Mouse (Mus musculus): ENCODE data around the gene Usp39. TPM values are rescaled to one million over a fixed set of nuclear protein-coding genes. Genes with fewer than 3 reads are reported as not detected.

Gene Usp39
- total RNA-seq, 2 experiments from 2014 or later = 72.5 to 121 TPM

- ATAC-seq (replicated peaks; ENCODE audit: low FRiP score, low TSS enrichment, poor library complexity, severe bottlenecking) = 0 out of 2 replicates have a peak, but pooled peaks have one; percentile 19
Observed at GRCm38 (mm10) chr6:72374206-72374605, 29.2 kb upstream of the Usp39 start.

- no peak for ATAC-seq (replicated peaks; ENCODE audit: low FRiP score, low TSS enrichment, poor library complexity, severe bottlenecking)
Observed at GRCm38 (mm10) chr6:72373184-72373583, 28.2 kb upstream of the Usp39 start.

- no peak for ATAC-seq (replicated peaks; ENCODE audit: low FRiP score, low TSS enrichment, poor library complexity, severe bottlenecking)
Observed at GRCm38 (mm10) chr6:72371571-72371970, 26.6 kb upstream of the Usp39 start.

- no peak for ATAC-seq (replicated peaks; ENCODE audit: low FRiP score, low TSS enrichment, poor library complexity, severe bottlenecking)
Observed at GRCm38 (mm10) chr6:72371147-72371546, 26.2 kb upstream of the Usp39 start.

GRCm38 (mm10) chr6:72370091-72370490 is 25.1 kb upstream of the Usp39 start:
- ATAC-seq (replicated peaks; ENCODE audit: low FRiP score, low TSS enrichment, poor library complexity, severe bottlenecking) = no peak

- ATAC-seq (replicated peaks; ENCODE audit: low FRiP score, low TSS enrichment, poor library complexity, severe bottlenecking) = peak; percentile 54
Observed at GRCm38 (mm10) chr6:72369557-72369956, 24.6 kb upstream of the Usp39 start.

GRCm38 (mm10) chr6:72367460-72367974 is 22.5 kb upstream of the Usp39 start:
- ATAC-seq (replicated peaks; ENCODE audit: low FRiP score, low TSS enrichment, poor library complexity, severe bottlenecking) = no peak

- ATAC-seq (replicated peaks; ENCODE audit: low FRiP score, low TSS enrichment, poor library complexity, severe bottlenecking) = no peak
Observed at GRCm38 (mm10) chr6:72366844-72367443, 22.0 kb upstream of the Usp39 start, which contains the start of gene Rnf181. Gene Rnf181 (minus strand): TSS chr6:72366956.

- no peak for ATAC-seq (replicated peaks; ENCODE audit: low FRiP score, low TSS enrichment, poor library complexity, severe bottlenecking)
Observed at GRCm38 (mm10) chr6:72366304-72366703, 21.3 kb upstream of the Usp39 start.

GRCm38 (mm10) chr6:72364985-72365384 is 20.0 kb upstream of the Usp39 start:
- no peak for ATAC-seq (replicated peaks; ENCODE audit: low FRiP score, low TSS enrichment, poor library complexity, severe bottlenecking)

GRCm38 (mm10) chr6:72364009-72364408 is 19.0 kb upstream of the Usp39 start:
- ATAC-seq (replicated peaks; ENCODE audit: low FRiP score, low TSS enrichment, poor library complexity, severe bottlenecking) = no peak

GRCm38 (mm10) chr6:72362132-72363028 is 17.4 kb upstream of the Usp39 start:
- peak; percentile 89 for ATAC-seq (replicated peaks; ENCODE audit: low FRiP score, low TSS enrichment, poor library complexity, severe bottlenecking)

- peak; percentile 45 for ATAC-seq (replicated peaks; ENCODE audit: low FRiP score, low TSS enrichment, poor library complexity, severe bottlenecking)
Observed at GRCm38 (mm10) chr6:72361121-72361551, 16.2 kb upstream of the Usp39 start.

- ATAC-seq (replicated peaks; ENCODE audit: low FRiP score, low TSS enrichment, poor library complexity, severe bottlenecking) = no peak
Observed at GRCm38 (mm10) chr6:72360599-72360935, 15.6 kb upstream of the Usp39 start.

GRCm38 (mm10) chr6:72359891-72360598 is 15.1 kb upstream of the Usp39 start:
- ATAC-seq (replicated peaks; ENCODE audit: low FRiP score, low TSS enrichment, poor library complexity, severe bottlenecking) = no peak

- ATAC-seq (replicated peaks; ENCODE audit: low FRiP score, low TSS enrichment, poor library complexity, severe bottlenecking) = no peak
Observed at GRCm38 (mm10) chr6:72359343-72359742, 14.4 kb upstream of the Usp39 start.

GRCm38 (mm10) chr6:72358086-72358764 is 13.2 kb upstream of the Usp39 start:
- no peak for ATAC-seq (replicated peaks; ENCODE audit: low FRiP score, low TSS enrichment, poor library complexity, severe bottlenecking)

- ATAC-seq (replicated peaks; ENCODE audit: low FRiP score, low TSS enrichment, poor library complexity, severe bottlenecking) = peak; percentile 54
Observed at GRCm38 (mm10) chr6:72357164-72358079, 12.4 kb upstream of the Usp39 start.
